Mouse (Mus musculus): ENCODE results near the gene Thbs3. TPM values are rescaled to one million over a fixed set of nuclear protein-coding genes. Genes with fewer than 3 reads are reported as not detected.
"Not testable (repeated sequence)": the region's sequence is repeated elsewhere in the genome, so short reads cannot be mapped to it uniquely, and the experiment has no call there.

Gene Thbs3
- polyA plus RNA-seq, 1 experiment from 2014 or later, result 47.5 TPM

GRCm38 (mm10) chr3:89208075-89208657 lies 6.8 kb upstream of the Thbs3 start:
- no peak for ATAC-seq
- Histone ChIP-seq H3K27me3 (replicated peaks; ENCODE audit: control insufficient read depth, insufficient read depth, low read length) (no peaks in the 10 kb centered on the region), H3K36me3 (ENCODE audit: control insufficient read depth, insufficient read depth, low read length) (peaks cover 38% of the 10 kb centered on the region), H3K27ac (ENCODE audit: low read depth, low read length) (no peak overlapping the region), H3K9ac (ENCODE audit: low read depth, low read length) (no peak overlapping the region), H3K9me3 (ENCODE audit: control insufficient read depth, low read length) (no peaks in the 10 kb centered on the region), H3K4me1 (ENCODE audit: control insufficient read depth, insufficient read depth, low read depth, low read length) (peaks cover 12% of the 10 kb centered on the region), H3K4me2 (ENCODE audit: low read length) (no peak overlapping the region), H3K4me3 (ENCODE audit: low read length) (no peak overlapping the region)
- WGBS, result 89% methylated on average over 13 of the region's 13 CpGs

GRCm38 (mm10) chr3:89208736-89209135 lies 6.2 kb upstream of the Thbs3 start:
- no peak for ATAC-seq
- Histone ChIP-seq H3K4me2 (ENCODE audit: low read length) (no peak overlapping the region), H3K36me3 (ENCODE audit: control insufficient read depth, insufficient read depth, low read length) (peaks cover 38% of the 10 kb centered on the region), H3K9ac (ENCODE audit: low read depth, low read length) (no peak overlapping the region), H3K4me3 (ENCODE audit: low read length) (no peak overlapping the region), H3K27me3 (replicated peaks; ENCODE audit: control insufficient read depth, insufficient read depth, low read length) (no peaks in the 10 kb centered on the region), H3K9me3 (ENCODE audit: control insufficient read depth, low read length) (no peaks in the 10 kb centered on the region), H3K4me1 (ENCODE audit: control insufficient read depth, insufficient read depth, low read depth, low read length) (peaks cover 9% of the 10 kb centered on the region), H3K27ac (ENCODE audit: low read depth, low read length) (no peak overlapping the region)
- WGBS, result 89% methylated on average over 6 of the region's 6 CpGs

GRCm38 (mm10) chr3:89209731-89210130 lies 5.2 kb upstream of the Thbs3 start:
- H3K4me2 ChIP-seq (ENCODE audit: low read length), result no peak overlapping the region
- no peak overlapping the region for H3K4me3 ChIP-seq (ENCODE audit: low read length)
- no peak for ATAC-seq
- no peak overlapping the region for H3K27ac ChIP-seq (ENCODE audit: low read depth, low read length)
- no peaks in the 10 kb centered on the region for H3K27me3 ChIP-seq (replicated peaks; ENCODE audit: control insufficient read depth, insufficient read depth, low read length)
- peaks cover 38% of the 10 kb centered on the region for H3K36me3 ChIP-seq (ENCODE audit: control insufficient read depth, insufficient read depth, low read length)
- H3K9me3 ChIP-seq (ENCODE audit: control insufficient read depth, low read length), result no peaks in the 10 kb centered on the region
- H3K4me1 ChIP-seq (ENCODE audit: control insufficient read depth, insufficient read depth, low read depth, low read length), result peaks cover 10% of the 10 kb centered on the region
- 92% methylated on average over 7 of the region's 7 CpGs for WGBS
- H3K9ac ChIP-seq (ENCODE audit: low read depth, low read length), result no peak overlapping the region

- no peak overlapping the region for H3K4me2 ChIP-seq (ENCODE audit: low read length)
- H3K27ac ChIP-seq (ENCODE audit: low read depth, low read length), result no peak overlapping the region
- no peaks in the 10 kb centered on the region for H3K27me3 ChIP-seq (replicated peaks; ENCODE audit: control insufficient read depth, insufficient read depth, low read length)
- no peaks in the 10 kb centered on the region for H3K9me3 ChIP-seq (ENCODE audit: control insufficient read depth, low read length)
- peaks cover 38% of the 10 kb centered on the region for H3K36me3 ChIP-seq (ENCODE audit: control insufficient read depth, insufficient read depth, low read length)
- no peak overlapping the region for H3K4me3 ChIP-seq (ENCODE audit: low read length)
- WGBS, result 80% methylated on average over 13 of the region's 13 CpGs
- ATAC-seq, result no peak
- peaks cover 14% of the 10 kb centered on the region for H3K4me1 ChIP-seq (ENCODE audit: control insufficient read depth, insufficient read depth, low read depth, low read length)
- no peak overlapping the region for H3K9ac ChIP-seq (ENCODE audit: low read depth, low read length)
Observed at GRCm38 (mm10) chr3:89210162-89210561, 4.8 kb upstream of the Thbs3 start.

- Histone ChIP-seq H3K27me3 (replicated peaks; ENCODE audit: control insufficient read depth, insufficient read depth, low read length) (no peaks in the 10 kb centered on the region), H3K9ac (ENCODE audit: low read depth, low read length) (no peak overlapping the region), H3K9me3 (ENCODE audit: control insufficient read depth, low read length) (no peaks in the 10 kb centered on the region), H3K27ac (ENCODE audit: low read depth, low read length) (no peak overlapping the region), H3K36me3 (ENCODE audit: control insufficient read depth, insufficient read depth, low read length) (peaks cover 37% of the 10 kb centered on the region), H3K4me2 (ENCODE audit: low read length) (no peak overlapping the region), H3K4me3 (ENCODE audit: low read length) (no peak overlapping the region), H3K4me1 (ENCODE audit: control insufficient read depth, insufficient read depth, low read depth, low read length) (peaks cover 20% of the 10 kb centered on the region)
- 71% methylated on average over 7 of the region's 7 CpGs for WGBS
- no peak for ATAC-seq
Observed at GRCm38 (mm10) chr3:89210731-89211130, 4.2 kb upstream of the Thbs3 start.

- peaks cover 11% of the 10 kb centered on the region for H3K36me3 ChIP-seq (ENCODE audit: control insufficient read depth, insufficient read depth, low read length)
- H3K27me3 ChIP-seq (replicated peaks; ENCODE audit: control insufficient read depth, insufficient read depth, low read length), result no peaks in the 10 kb centered on the region
- under 1% methylated on average over 64 of the region's 69 CpGs for WGBS
- peak overlapping the region; percentile 60 for H3K4me2 ChIP-seq (ENCODE audit: low read length)
- H3K27ac ChIP-seq (ENCODE audit: low read depth, low read length), result peak overlapping the region; percentile 99
- peak overlapping the region; percentile 86 for H3K9ac ChIP-seq (ENCODE audit: low read depth, low read length)
- peaks cover 25% of the 10 kb centered on the region for H3K4me1 ChIP-seq (ENCODE audit: control insufficient read depth, insufficient read depth, low read depth, low read length)
- ATAC-seq, result peak; percentile 90
- H3K4me3 ChIP-seq (ENCODE audit: low read length), result peak overlapping the region; percentile 89
- H3K9me3 ChIP-seq (ENCODE audit: control insufficient read depth, low read length), result no peaks in the 10 kb centered on the region
Observed at GRCm38 (mm10) chr3:89213803-89214530, 1.0 kb upstream of the Thbs3 start.

GRCm38 (mm10) chr3:89215853-89216252 lies 873 bp downstream of the Thbs3 start:
- H3K4me1 ChIP-seq (ENCODE audit: control insufficient read depth, insufficient read depth, low read depth, low read length), result peaks cover 25% of the 10 kb centered on the region
- WGBS, result 0% methylated on average over 6 of the region's 6 CpGs
- no peaks in the 10 kb centered on the region for H3K36me3 ChIP-seq (ENCODE audit: control insufficient read depth, insufficient read depth, low read length)
- H3K27ac ChIP-seq (ENCODE audit: low read depth, low read length), result peak overlapping the region; percentile 99
- no peaks in the 10 kb centered on the region for H3K9me3 ChIP-seq (ENCODE audit: control insufficient read depth, low read length)
- peak overlapping the region; percentile 68 for H3K9ac ChIP-seq (ENCODE audit: low read depth, low read length)
- peak overlapping the region; percentile 60 for H3K4me2 ChIP-seq (ENCODE audit: low read length)
- peak overlapping the region; percentile 89 for H3K4me3 ChIP-seq (ENCODE audit: low read length)
- no peaks in the 10 kb centered on the region for H3K27me3 ChIP-seq (replicated peaks; ENCODE audit: control insufficient read depth, insufficient read depth, low read length)
- peak; percentile 53 for ATAC-seq

- peaks cover 25% of the 10 kb centered on the region for H3K4me1 ChIP-seq (ENCODE audit: control insufficient read depth, insufficient read depth, low read depth, low read length)
- H3K27me3 ChIP-seq (replicated peaks; ENCODE audit: control insufficient read depth, insufficient read depth, low read length), result not testable (repeated sequence)
Observed at GRCm38 (mm10) chr3:89216407-89216806, 1.4 kb downstream of the Thbs3 start.

GRCm38 (mm10) chr3:89218271-89218670 lies 3.3 kb downstream of the Thbs3 start:
- Histone ChIP-seq H3K36me3 (ENCODE audit: control insufficient read depth, insufficient read depth, low read length) (no peaks in the 10 kb centered on the region; the same call in 1 of the 2 replicates), H3K4me3 (ENCODE audit: low read length) (no peak overlapping the region), H3K4me1 (ENCODE audit: control insufficient read depth, insufficient read depth, low read depth, low read length) (peaks cover 16% of the 10 kb centered on the region), H3K9me3 (ENCODE audit: control insufficient read depth, low read length) (no peaks in the 10 kb centered on the region), H3K27me3 (replicated peaks; ENCODE audit: control insufficient read depth, insufficient read depth, low read length) (no peaks in the 10 kb centered on the region), H3K9ac (ENCODE audit: low read depth, low read length) (no peak overlapping the region; the same call in 1 of the 2 replicates), H3K27ac (ENCODE audit: low read depth, low read length) (no peak overlapping the region), H3K4me2 (ENCODE audit: low read length) (no peak overlapping the region)
- 77% methylated on average over 1 of the region's 1 CpGs for WGBS
- no peak for ATAC-seq

More at GRCm38 (mm10) chr3:89216407-89216806, 1.4 kb downstream of the Thbs3 start:
- not testable (repeated sequence) for ATAC-seq; H3K36me3 ChIP-seq (ENCODE audit: control insufficient read depth, insufficient read depth, low read length); H3K4me2 ChIP-seq (ENCODE audit: low read length); H3K4me3 ChIP-seq (ENCODE audit: low read length); H3K27ac ChIP-seq (ENCODE audit: low read depth, low read length); H3K9me3 ChIP-seq (ENCODE audit: control insufficient read depth, low read length); H3K9ac ChIP-seq (ENCODE audit: low read depth, low read length)
- 72% methylated on average over 7 of the region's 7 CpGs for WGBS

All from hindbrain, embryonic 16.5 days (tissue).